Mouse (Mus musculus) midbrain, embryonic 16.5 days (tissue): ENCODE measurements around the gene Il10rb. TPM values are rescaled to one million over a fixed set of nuclear protein-coding genes. Genes with fewer than 3 reads are reported as not detected.
A peak's percentile ranks its signal among the peaks of the same experiment; 100 is the strongest.

Experiments
- ATAC-seq: fragments of 200-750 bp; cut with Nextera tagmentation; 2 replicates; pipeline ENCODE4 v1.8.0; 2017; ENCODE audit warnings: moderate TSS enrichment
- H3K27ac ChIP-seq: fragments of 300-500 bp; sonication (generic); 2 replicates; pipeline ENCODE4 v1.5.1; 2014; ENCODE audit warnings: mild to moderate bottlenecking, low read length, mixed read lengths
- H3K27me3 ChIP-seq: fragments of 300-500 bp; sonication (generic); 2 replicates; pipeline ENCODE4 v1.6.1; 2014; ENCODE audit warnings: low read depth, low read length, mixed read lengths; ENCODE audit not compliant: control insufficient read depth, insufficient read depth
- H3K36me3 ChIP-seq: fragments of 300-500 bp; sonication (generic); 2 replicates; pipeline ENCODE4 v1.6.1; 2014; ENCODE audit warnings: mild to moderate bottlenecking, low read length, moderate library complexity, mixed read lengths; ENCODE audit not compliant: control insufficient read depth, insufficient read depth
- H3K4me1 ChIP-seq: fragments of 300-500 bp; sonication (generic); 2 replicates; pipeline ENCODE4 v1.6.1; 2014; ENCODE audit warnings: mild to moderate bottlenecking, low read length, mixed read lengths; ENCODE audit not compliant: control insufficient read depth, insufficient read depth
- H3K4me2 ChIP-seq: fragments of 300-500 bp; sonication (generic); 2 replicates; pipeline ENCODE4 v1.6.1; 2014; ENCODE audit warnings: mild to moderate bottlenecking, low read length, mixed read lengths
- H3K4me3 ChIP-seq: fragments of 300-500 bp; sonication (generic); 2 replicates; pipeline ENCODE4 v1.5.1; 2014; ENCODE audit warnings: low read depth, mild to moderate bottlenecking, low read length, moderate library complexity, mixed read lengths
- H3K9ac ChIP-seq: fragments of 300-500 bp; sonication (generic); 2 replicates; pipeline ENCODE4 v1.6.1; 2014; ENCODE audit warnings: low read depth, low read length, mixed read lengths
- H3K9me3 ChIP-seq: fragments of 300-500 bp; sonication (generic); replicated peaks from 2 replicates; pipeline ENCODE4 v1.6.1; 2014; ENCODE audit warnings: mild to moderate bottlenecking, low read length, mixed read lengths; ENCODE audit not compliant: control insufficient read depth, poor library complexity, severe bottlenecking
- WGBS: fragments of 180-500 bp; shearing (Covaris S2); extraction: QIAGEN DNeasy Blood & Tissue Kit; methylation state at CpG from one replicate; pipeline ENCODE4 v1.1.7; 2014; 5-methylcytosine and 5-hydroxymethylcytosine counted together
- polyA plus RNA-seq: library from polyadenylated mRNA; unstranded; fragments of >200 nt; fragmentation: Nextera tagmentation; extraction: Ambion mirVana; gene quantifications from 2 replicates; pipeline ENCODE4 v1.2.1, GENCODE M21; 2015

Il10rb gene
- polyA plus RNA-seq, 1 experiment from 2014 or later, result 11.1 TPM

DNA sequence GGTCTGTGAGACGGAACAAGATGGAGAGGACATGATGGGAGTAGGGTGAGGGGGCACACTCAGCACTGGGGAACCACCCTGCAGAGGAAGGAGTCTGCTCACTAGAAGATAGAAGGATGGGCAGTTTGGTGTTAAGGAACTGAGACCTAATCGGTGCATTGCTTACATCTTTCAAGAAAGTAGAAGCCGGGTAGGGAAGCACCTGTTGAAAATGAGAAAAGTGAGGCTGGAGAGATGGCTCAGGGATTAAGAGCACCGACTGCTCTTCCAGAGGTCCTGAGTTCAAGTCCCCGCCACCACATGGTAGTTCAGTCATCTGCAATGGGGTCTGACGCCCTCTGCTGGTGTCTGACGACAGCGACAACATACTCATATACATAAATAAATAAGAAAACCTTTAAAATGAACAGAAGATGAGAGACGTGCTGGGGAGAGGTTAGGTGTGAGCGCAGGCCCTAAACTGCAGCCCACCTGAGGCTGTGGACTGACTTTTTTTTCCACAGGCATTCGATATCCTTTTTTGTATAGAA lies 53.9 kb downstream of the Il10rb start:
- Histone ChIP-seq H3K4me2 (no peak overlapping the region), H3K4me3 (no peak overlapping the region), H3K9ac (no peak overlapping the region), H3K27me3 (no peaks in the 10 kb centered on the region), H3K4me1 (peaks cover 4% of the 10 kb centered on the region), H3K9me3 (no peaks in the 10 kb centered on the region), H3K27ac (no peak overlapping the region), H3K36me3 (no peaks in the 10 kb centered on the region)
- 73% methylated on average over 11 of the region's 11 CpGs for WGBS
- ATAC-seq, result no peak

DNA sequence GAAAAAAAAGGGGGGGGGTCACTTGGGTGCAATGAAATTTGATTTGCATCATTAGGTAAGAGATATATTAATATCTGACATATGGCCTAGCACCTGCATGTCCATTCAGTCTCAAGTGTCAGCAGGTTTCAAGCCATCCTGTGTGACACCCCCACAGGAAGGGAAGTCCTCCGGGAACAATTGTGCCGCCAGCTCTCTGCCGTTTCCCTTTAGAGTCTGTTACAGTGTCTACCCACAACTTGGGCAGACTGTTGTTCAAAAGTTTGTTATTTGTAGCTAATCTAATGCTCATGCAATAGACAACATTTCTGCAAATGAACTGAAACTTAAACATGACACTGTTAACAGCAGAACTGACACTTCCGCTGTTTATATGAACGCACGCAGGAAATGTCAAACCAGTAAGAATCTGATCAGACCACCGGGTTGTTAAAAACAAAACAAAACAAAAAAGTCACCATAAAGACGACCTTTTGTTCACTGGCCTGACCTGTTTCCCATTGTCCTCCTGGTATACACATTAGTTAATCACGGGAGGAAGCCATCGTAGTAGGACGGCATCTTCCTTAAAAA lies 55.2 kb downstream of the Il10rb start:
- H3K4me3 ChIP-seq, result no peak overlapping the region
- WGBS, result 74% methylated on average over 11 of the region's 11 CpGs
- H3K9ac ChIP-seq, result no peak overlapping the region
- H3K36me3 ChIP-seq, result no peaks in the 10 kb centered on the region
- no peaks in the 10 kb centered on the region for H3K9me3 ChIP-seq
- H3K4me1 ChIP-seq, result peaks cover 12% of the 10 kb centered on the region
- H3K27me3 ChIP-seq, result no peaks in the 10 kb centered on the region
- no peak for ATAC-seq
- no peak overlapping the region for H3K27ac ChIP-seq
- no peak overlapping the region for H3K4me2 ChIP-seq

DNA sequence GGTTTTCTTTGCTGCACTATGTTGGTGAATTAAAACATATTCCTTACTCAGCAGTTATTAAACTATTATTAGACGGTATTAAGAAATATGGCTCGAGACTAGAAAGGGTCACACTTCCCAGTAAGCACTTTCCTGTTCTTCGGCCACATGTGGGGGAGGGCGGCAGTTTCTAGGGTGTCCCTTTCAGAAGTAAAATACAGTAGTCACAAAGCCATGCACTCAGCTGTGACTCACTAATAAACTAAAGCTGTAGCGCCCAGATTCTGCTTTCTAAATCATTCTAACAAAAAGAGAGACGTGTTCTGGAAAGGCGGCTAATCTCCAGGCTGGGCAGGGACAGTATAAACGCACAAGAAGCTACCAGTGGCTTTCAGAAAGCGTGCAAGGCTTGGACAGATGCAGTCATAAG lies 55.8 kb downstream of the Il10rb start:
- no peak overlapping the region for H3K27ac ChIP-seq
- H3K9ac ChIP-seq, result no peak overlapping the region
- no peak overlapping the region for H3K4me3 ChIP-seq
- H3K27me3 ChIP-seq, result no peaks in the 10 kb centered on the region
- ATAC-seq, result no peak
- H3K36me3 ChIP-seq, result no peaks in the 10 kb centered on the region
- WGBS, result 60% methylated on average over 9 of the region's 9 CpGs
- no peaks in the 10 kb centered on the region for H3K9me3 ChIP-seq
- no peak overlapping the region for H3K4me2 ChIP-seq
- H3K4me1 ChIP-seq, result peaks cover 18% of the 10 kb centered on the region

DNA sequence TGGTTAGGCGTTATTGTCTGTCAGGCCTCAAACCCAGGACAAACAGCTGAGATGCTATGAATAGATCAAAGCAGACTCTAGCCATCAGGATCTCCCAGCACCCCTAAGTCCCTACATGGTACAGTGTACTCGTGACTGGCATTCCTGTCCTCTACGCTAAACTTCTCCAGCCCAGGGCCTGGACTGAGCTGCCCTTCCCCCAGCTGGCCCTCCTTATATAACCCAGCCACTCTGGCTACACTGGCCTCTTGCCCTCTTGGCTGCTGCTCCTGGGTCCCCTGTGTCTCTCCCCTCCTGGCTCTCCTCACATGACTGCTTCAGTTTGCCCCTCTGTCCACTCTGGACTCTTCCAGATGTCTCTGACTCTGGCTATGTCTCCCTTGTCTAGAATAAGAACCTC lies 56.7 kb downstream of the Il10rb start:
- Histone ChIP-seq H3K27ac (no peak overlapping the region), H3K9me3 (no peaks in the 10 kb centered on the region), H3K4me1 (peaks cover 21% of the 10 kb centered on the region), H3K27me3 (no peaks in the 10 kb centered on the region), H3K4me2 (no peak overlapping the region), H3K4me3 (no peak overlapping the region), H3K9ac (no peak overlapping the region), H3K36me3 (no peaks in the 10 kb centered on the region)
- ATAC-seq, result no peak
- 75% methylated on average over 3 of the region's 3 CpGs for WGBS

DNA sequence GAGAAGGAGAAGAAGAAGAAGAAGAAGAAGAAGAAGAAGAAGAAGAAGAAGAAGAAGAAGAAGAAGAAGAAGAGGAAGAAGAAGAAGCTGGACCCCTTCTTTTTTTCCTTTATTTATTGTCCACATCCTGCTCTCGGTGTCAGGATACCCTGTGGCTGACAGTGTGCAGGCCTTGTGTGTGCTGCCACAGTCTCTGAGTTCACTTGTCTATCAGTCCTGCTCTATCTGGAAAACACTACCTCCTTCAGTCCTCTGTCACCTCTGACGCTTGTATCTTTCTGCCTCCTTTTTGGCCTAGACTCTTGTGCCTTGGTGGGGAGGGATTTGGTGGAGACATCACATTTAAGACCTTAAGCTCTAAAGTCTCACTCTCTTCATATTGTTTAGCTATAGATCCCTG lies 57.4 kb downstream of the Il10rb start:
- Histone ChIP-seq H3K36me3 (no peaks in the 10 kb centered on the region), H3K4me3 (no peak overlapping the region), H3K9ac (no peak overlapping the region), H3K4me1 (peaks cover 21% of the 10 kb centered on the region), H3K4me2 (no peak overlapping the region), H3K27me3 (no peaks in the 10 kb centered on the region), H3K9me3 (no peaks in the 10 kb centered on the region), H3K27ac (no peak overlapping the region)
- no peak for ATAC-seq
- whole genome bisulfite sequencing, result 81% methylated on average over 2 of the region's 2 CpGs

DNA sequence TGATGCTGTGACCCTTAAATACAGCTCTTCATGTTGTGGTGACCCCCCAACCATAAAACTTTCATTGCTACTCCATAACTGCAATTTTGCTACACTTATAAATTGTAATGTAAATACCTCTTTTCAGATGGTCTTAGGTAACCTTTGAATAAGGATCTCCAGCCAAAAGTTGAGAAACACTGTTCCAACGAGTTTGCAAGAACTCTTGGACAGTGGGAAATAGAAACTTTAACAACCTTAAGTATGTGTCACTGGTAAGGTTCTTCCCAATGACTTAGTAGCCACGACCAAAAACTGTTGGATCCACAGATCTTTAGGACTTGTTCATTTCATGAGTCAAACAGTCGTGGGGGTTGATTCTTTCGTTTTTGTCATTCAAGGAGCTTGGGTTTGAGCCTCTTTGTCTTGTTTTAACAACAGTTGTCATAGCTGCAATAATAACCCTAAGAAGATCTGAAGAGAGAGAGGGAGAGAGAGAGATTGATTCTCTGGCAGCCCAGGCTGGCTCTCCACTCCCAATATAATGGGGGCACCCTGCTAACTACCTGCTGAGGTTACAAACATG lies 58.0 kb downstream of the Il10rb start:
- Histone ChIP-seq H3K4me2 (peak overlapping the region; percentile 79), H3K4me3 (peak overlapping the region; percentile 68), H3K4me1 (peaks cover 21% of the 10 kb centered on the region), H3K9ac (peak overlapping the region; percentile 72), H3K9me3 (no peaks in the 10 kb centered on the region), H3K27me3 (no peaks in the 10 kb centered on the region), H3K36me3 (no peaks in the 10 kb centered on the region), H3K27ac (peak overlapping the region; percentile 83; the same call in 1 of the 2 replicates)
- 85% methylated on average over 4 of the region's 4 CpGs for WGBS
- ATAC-seq, result no peak

DNA sequence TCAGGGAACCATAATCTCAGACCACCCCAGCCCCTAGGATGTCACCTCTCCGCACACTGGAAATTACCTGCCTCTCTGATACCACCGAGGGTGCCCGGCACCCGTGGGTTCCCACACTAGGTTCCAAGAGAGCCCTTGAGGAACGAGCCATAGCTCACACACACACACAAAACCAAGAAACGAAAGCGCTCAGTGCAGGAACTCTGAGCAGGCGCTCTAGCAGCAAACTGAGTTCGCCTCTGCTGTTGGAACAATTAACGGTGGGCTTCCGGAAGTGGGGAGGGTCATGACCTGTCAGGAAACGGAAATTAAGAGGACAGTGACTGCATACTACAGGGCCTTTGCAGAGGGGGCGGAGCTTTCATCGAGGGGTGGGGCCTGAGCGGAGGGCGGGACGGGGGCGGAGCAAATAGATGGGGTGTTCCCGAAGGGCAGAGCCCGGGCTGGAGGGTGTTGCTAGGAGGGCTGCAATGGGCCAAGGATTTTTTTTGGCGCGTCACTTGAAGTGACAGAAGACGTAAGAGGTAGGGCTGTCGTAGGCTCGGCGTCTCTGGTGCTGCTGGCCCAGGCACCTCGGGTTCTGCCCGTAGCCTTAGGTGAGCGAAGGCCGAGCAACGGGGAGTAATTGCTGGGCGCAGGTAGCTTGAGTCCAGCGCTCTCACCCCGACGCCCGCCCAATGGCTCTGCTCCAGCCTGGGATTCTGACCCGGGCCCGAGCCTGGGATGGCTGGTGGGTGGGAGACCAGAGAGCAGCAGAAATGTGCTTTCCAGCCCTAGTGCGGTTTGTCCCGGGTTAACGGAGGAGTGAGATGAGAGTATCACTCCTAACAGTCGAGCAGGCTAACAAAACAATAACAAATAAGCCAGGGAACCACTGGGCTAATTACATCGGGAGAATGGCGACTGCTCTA lies 58.9 kb downstream of the Il10rb start:
- Histone ChIP-seq H3K36me3 (no peaks in the 10 kb centered on the region), H3K4me1 (peaks cover 21% of the 10 kb centered on the region), H3K27ac (peak overlapping the region; percentile 83), H3K4me2 (peak overlapping the region; percentile 79), H3K27me3 (no peaks in the 10 kb centered on the region), H3K9me3 (no peaks in the 10 kb centered on the region), H3K4me3 (peak overlapping the region; percentile 68), H3K9ac (peak overlapping the region; percentile 72)
- WGBS, result 2% methylated on average over 44 of the region's 44 CpGs
- ATAC-seq, result peak; percentile 96

DNA sequence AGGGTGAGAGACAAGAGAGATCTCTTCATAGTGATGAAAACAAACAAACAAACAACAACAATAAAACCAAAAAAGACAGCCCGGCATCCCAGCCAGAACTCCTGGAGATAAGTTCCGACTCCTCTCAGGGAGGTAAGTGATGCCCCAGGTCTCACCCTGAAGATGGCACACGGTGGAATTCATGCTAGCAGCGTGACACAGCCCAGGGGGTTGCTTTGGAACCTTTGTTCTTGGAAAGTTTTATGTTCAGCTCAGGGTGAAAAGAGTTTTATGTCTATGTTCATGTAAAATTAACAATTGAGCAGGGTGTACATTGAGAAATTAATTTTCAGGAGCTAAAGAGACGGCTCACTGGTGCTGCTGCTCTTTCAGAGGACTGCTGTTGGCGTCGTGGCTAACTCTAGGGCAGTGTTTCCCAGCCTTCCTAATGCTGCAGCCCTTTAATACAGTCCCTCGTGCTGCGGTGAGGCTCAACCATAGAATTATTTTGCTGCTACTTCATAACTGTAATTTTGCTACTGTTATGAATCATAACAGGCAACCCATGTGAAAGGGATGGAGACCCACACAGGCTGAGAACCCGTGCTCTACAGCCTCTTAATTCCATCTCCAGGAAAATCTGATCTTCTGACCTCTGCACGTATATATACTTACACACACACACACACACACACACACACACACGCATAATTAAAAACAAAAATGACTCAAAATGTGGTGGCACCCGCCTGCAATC lies 59.7 kb downstream of the Il10rb start:
- H3K4me3 ChIP-seq, result peak overlapping the region; percentile 68
- peak overlapping the region; percentile 58 for H3K9ac ChIP-seq
- H3K4me2 ChIP-seq, result peak overlapping the region; percentile 79
- H3K36me3 ChIP-seq, result no peaks in the 10 kb centered on the region
- no peak for ATAC-seq
- H3K27ac ChIP-seq, result 0 out of 2 replicates have a peak overlapping the region, but pooled peaks have one; percentile 83
- WGBS, result 45% methylated on average over 13 of the region's 13 CpGs
- H3K9me3 ChIP-seq, result no peaks in the 10 kb centered on the region
- no peaks in the 10 kb centered on the region for H3K27me3 ChIP-seq
- H3K4me1 ChIP-seq, result peaks cover 21% of the 10 kb centered on the region
